Mouse (Mus musculus): ENCODE results near the gene Ugt1a1.

DNA sequence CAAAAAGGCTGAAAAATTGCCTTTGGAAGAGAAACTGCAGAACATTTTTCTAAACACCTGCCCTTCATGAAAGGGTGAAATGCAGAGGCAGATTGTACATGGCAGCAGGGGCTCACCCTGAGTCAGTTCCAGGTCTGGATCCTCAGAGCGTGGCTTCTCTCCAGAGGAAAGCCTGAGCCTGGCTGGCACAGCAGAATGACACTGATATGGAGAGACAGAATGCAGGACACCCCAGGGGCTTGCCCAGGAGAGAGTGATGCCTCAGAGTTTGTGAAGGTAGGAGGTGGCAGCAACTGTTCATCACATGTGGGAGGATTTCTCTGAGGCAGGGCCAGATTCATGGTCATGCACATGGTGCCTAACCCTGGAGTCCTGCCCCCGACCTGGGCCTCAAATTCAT, 11.8 kb upstream of the Ugt1a1 start:
- no peak for TF ChIP-seq POLR2A (IDR thresholded peaks at IDR 0.05; ENCODE audit: borderline replicate concordance, control insufficient read depth, low read depth, low read length)
- TF ChIP-seq CTCF (IDR thresholded peaks at IDR 0.05; ENCODE audit: control insufficient read depth, insufficient read depth, low read length): no peak
